Mouse (Mus musculus): ENCODE measurements at regions not wholly inside any gene's neighbourhood (a gene's known extent, or its start where the extent isn't known, plus 50 kb on each side); places are given as distances from the start of the nearest gene placed in this dataset.

- H3K27me3 ChIP-seq (ENCODE audit: poor library complexity, severe bottlenecking) = no peaks in the 10 kb centered on the region
- no peaks in the 10 kb centered on the region for H3K4me1 ChIP-seq
- H3K9me3 ChIP-seq = no peaks in the 10 kb centered on the region
- no peak for DNase-seq (ENCODE audit: extremely low spot score, low spot score)
- H3K27ac ChIP-seq = no peak overlapping the region
- H3K36me3 ChIP-seq (replicated peaks) = no peaks in the 10 kb centered on the region
- H3K4me3 ChIP-seq = no peak overlapping the region
- WGBS = 84% methylated on average over 6 of the region's 6 CpGs
These were observed 432.9 kb upstream of the B3galt2 start for GRCm38 (mm10) chr1:143207399-143208065.

GRCm38 (mm10) chr1:143217401-143217800 lies 423.1 kb upstream of the B3galt2 start:
- H3K27me3 ChIP-seq (ENCODE audit: poor library complexity, severe bottlenecking) = no peaks in the 10 kb centered on the region
- H3K27ac ChIP-seq = no peak overlapping the region
- H3K4me1 ChIP-seq = 0 out of 2 replicates have a peak, but pooled peaks cover 4% of the 10 kb centered on the region
- DNase-seq (ENCODE audit: extremely low spot score, low spot score) = no peak
- no peak overlapping the region for H3K4me3 ChIP-seq
- H3K36me3 ChIP-seq (replicated peaks) = no peaks in the 10 kb centered on the region
- H3K9me3 ChIP-seq = no peaks in the 10 kb centered on the region

- WGBS = 89% methylated on average over 7 of the region's 7 CpGs
- no peak for DNase-seq (ENCODE audit: extremely low spot score, low spot score)
These were observed 408.5 kb upstream of the B3galt2 start for GRCm38 (mm10) chr1:143231969-143232368.

GRCm38 (mm10) chr1:143258470-143259215 lies 381.8 kb upstream of the B3galt2 start:
- Histone ChIP-seq H3K36me3 (replicated peaks) (no peaks in the 10 kb centered on the region), H3K27ac (no peak overlapping the region), H3K9me3 (no peaks in the 10 kb centered on the region), H3K4me1 (peaks cover 7% of the 10 kb centered on the region; the same call in 1 of the 2 replicates), H3K4me3 (no peak overlapping the region), H3K27me3 (ENCODE audit: poor library complexity, severe bottlenecking) (no peaks in the 10 kb centered on the region)
- DNase-seq (ENCODE audit: extremely low spot score, low spot score) = no peak
- 80% methylated on average over 5 of the region's 5 CpGs for WGBS

More at GRCm38 (mm10) chr1:143231969-143232368, 408.5 kb upstream of the B3galt2 start:
- Histone ChIP-seq H3K4me1 (no peaks in the 10 kb centered on the region), H3K36me3 (replicated peaks) (no peaks in the 10 kb centered on the region), H3K9me3 (no peaks in the 10 kb centered on the region), H3K27ac (no peak overlapping the region), H3K27me3 (ENCODE audit: poor library complexity, severe bottlenecking) (no peaks in the 10 kb centered on the region), H3K4me3 (no peak overlapping the region)

- H3K27ac ChIP-seq = no peak overlapping the region
- peaks cover 2% of the 10 kb centered on the region; the same call in 1 of the 2 replicates for H3K4me1 ChIP-seq
- H3K4me3 ChIP-seq = no peak overlapping the region
- no peaks in the 10 kb centered on the region for H3K27me3 ChIP-seq (ENCODE audit: poor library complexity, severe bottlenecking)
- H3K36me3 ChIP-seq (replicated peaks) = no peaks in the 10 kb centered on the region
- DNase-seq (ENCODE audit: extremely low spot score, low spot score) = no peak
- H3K9me3 ChIP-seq = no peaks in the 10 kb centered on the region
- WGBS = 78% methylated on average over 11 of the region's 11 CpGs
These were observed 377.0 kb upstream of the B3galt2 start for GRCm38 (mm10) chr1:143263263-143264038.

GRCm38 (mm10) chr1:143265216-143265615 lies 375.2 kb upstream of the B3galt2 start:
- Histone ChIP-seq H3K4me3 (no peak overlapping the region), H3K27ac (no peak overlapping the region), H3K36me3 (replicated peaks) (no peaks in the 10 kb centered on the region), H3K4me1 (no peaks in the 10 kb centered on the region), H3K9me3 (no peaks in the 10 kb centered on the region), H3K27me3 (ENCODE audit: poor library complexity, severe bottlenecking) (no peaks in the 10 kb centered on the region)
- WGBS = 76% methylated on average over 4 of the region's 4 CpGs
- no peak for DNase-seq (ENCODE audit: extremely low spot score, low spot score)

- Histone ChIP-seq H3K4me3 (no peak overlapping the region), H3K4me1 (no peaks in the 10 kb centered on the region), H3K27me3 (ENCODE audit: poor library complexity, severe bottlenecking) (no peaks in the 10 kb centered on the region), H3K9me3 (no peaks in the 10 kb centered on the region), H3K27ac (no peak overlapping the region), H3K36me3 (replicated peaks) (no peaks in the 10 kb centered on the region)
- 96% methylated on average over 3 of the region's 3 CpGs for WGBS
- DNase-seq (ENCODE audit: extremely low spot score, low spot score) = no peak
These were observed 354.0 kb upstream of the B3galt2 start for GRCm38 (mm10) chr1:143286274-143286967.

GRCm38 (mm10) chr1:143287448-143287847 lies 353.0 kb upstream of the B3galt2 start:
- H3K4me3 ChIP-seq = no peak overlapping the region
- DNase-seq (ENCODE audit: extremely low spot score, low spot score) = no peak
- WGBS = 86% methylated on average over 2 of the region's 2 CpGs
- H3K36me3 ChIP-seq (replicated peaks) = no peaks in the 10 kb centered on the region
- H3K27ac ChIP-seq = no peak overlapping the region
- H3K27me3 ChIP-seq (ENCODE audit: poor library complexity, severe bottlenecking) = no peaks in the 10 kb centered on the region
- no peaks in the 10 kb centered on the region for H3K4me1 ChIP-seq
- no peaks in the 10 kb centered on the region for H3K9me3 ChIP-seq

- no peaks in the 10 kb centered on the region for H3K9me3 ChIP-seq
- 80% methylated on average over 5 of the region's 5 CpGs for WGBS
These were observed 343.9 kb upstream of the B3galt2 start for GRCm38 (mm10) chr1:143296555-143296954.

GRCm38 (mm10) chr1:143307379-143307778 lies 333.1 kb upstream of the B3galt2 start:
- H3K4me1 ChIP-seq = no peaks in the 10 kb centered on the region
- 89% methylated on average over 3 of the region's 3 CpGs for WGBS
- no peak for DNase-seq (ENCODE audit: extremely low spot score, low spot score)

More at GRCm38 (mm10) chr1:143296555-143296954, 343.9 kb upstream of the B3galt2 start:
- H3K27ac ChIP-seq = no peak overlapping the region
- H3K4me1 ChIP-seq = no peaks in the 10 kb centered on the region
- no peaks in the 10 kb centered on the region for H3K36me3 ChIP-seq (replicated peaks)
- no peaks in the 10 kb centered on the region for H3K27me3 ChIP-seq (ENCODE audit: poor library complexity, severe bottlenecking)
- H3K4me3 ChIP-seq = no peak overlapping the region
- no peak for DNase-seq (ENCODE audit: extremely low spot score, low spot score)

GRCm38 (mm10) chr1:143318381-143318780 lies 322.1 kb upstream of the B3galt2 start:
- Histone ChIP-seq H3K36me3 (replicated peaks) (no peaks in the 10 kb centered on the region), H3K9me3 (no peaks in the 10 kb centered on the region; the same call in 1 of the 2 replicates), H3K4me1 (0 out of 2 replicates have a peak, but pooled peaks cover 3% of the 10 kb centered on the region), H3K27ac (no peak overlapping the region), H3K4me3 (no peak overlapping the region), H3K27me3 (ENCODE audit: poor library complexity, severe bottlenecking) (no peaks in the 10 kb centered on the region)
- 94% methylated on average over 12 of the region's 12 CpGs for WGBS
- no peak for DNase-seq (ENCODE audit: extremely low spot score, low spot score)

More at GRCm38 (mm10) chr1:143307379-143307778, 333.1 kb upstream of the B3galt2 start:
- Histone ChIP-seq H3K4me3 (no peak overlapping the region), H3K36me3 (replicated peaks) (no peaks in the 10 kb centered on the region), H3K27ac (no peak overlapping the region), H3K27me3 (ENCODE audit: poor library complexity, severe bottlenecking) (no peaks in the 10 kb centered on the region), H3K9me3 (no peaks in the 10 kb centered on the region)

GRCm38 (mm10) chr1:143319568-143319967 lies 320.9 kb upstream of the B3galt2 start:
- no peaks in the 10 kb centered on the region for H3K36me3 ChIP-seq (replicated peaks)
- H3K4me1 ChIP-seq = 0 out of 2 replicates have a peak, but pooled peaks cover under 1% of the 10 kb centered on the region
- H3K27me3 ChIP-seq (ENCODE audit: poor library complexity, severe bottlenecking) = no peaks in the 10 kb centered on the region
- H3K9me3 ChIP-seq = no peaks in the 10 kb centered on the region; the same call in 1 of the 2 replicates
- H3K27ac ChIP-seq = no peak overlapping the region
- H3K4me3 ChIP-seq = no peak overlapping the region
- 94% methylated on average over 7 of the region's 7 CpGs for WGBS
- no peak for DNase-seq (ENCODE audit: extremely low spot score, low spot score)

Measured in forebrain, embryonic 10.5 days (tissue).